Mouse (Mus musculus): ENCODE results near the gene Gm20388. TPM values are rescaled to one million over a fixed set of nuclear protein-coding genes. Genes with fewer than 3 reads are reported as not detected.

Gene Gm20388
- total RNA-seq, 2 experiments from 2014 or later, result 4.0 TPM; not detected in 1

DNA sequence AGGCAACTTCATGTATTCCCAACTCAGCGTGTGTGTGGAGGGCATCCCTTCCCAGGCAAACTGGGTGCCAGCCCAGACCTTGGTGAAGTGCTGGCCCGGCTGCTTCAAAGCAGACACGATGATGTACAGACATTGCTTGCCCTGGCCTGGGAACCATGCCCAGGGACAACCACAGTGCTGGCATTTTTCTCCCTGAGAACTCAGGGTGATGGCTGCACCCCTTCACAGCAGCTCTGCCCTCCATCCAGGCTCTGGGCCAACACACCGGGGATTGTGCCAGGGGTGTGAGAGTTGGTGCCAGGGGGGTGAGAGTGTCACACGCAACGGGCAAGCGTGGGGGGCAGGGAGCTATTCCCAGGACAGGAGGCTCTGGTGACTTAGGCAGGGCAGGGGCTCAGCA lies 734.0 kb downstream of the Gm20388 start:
- DNase-seq, result peak; percentile 85 to 87

DNA sequence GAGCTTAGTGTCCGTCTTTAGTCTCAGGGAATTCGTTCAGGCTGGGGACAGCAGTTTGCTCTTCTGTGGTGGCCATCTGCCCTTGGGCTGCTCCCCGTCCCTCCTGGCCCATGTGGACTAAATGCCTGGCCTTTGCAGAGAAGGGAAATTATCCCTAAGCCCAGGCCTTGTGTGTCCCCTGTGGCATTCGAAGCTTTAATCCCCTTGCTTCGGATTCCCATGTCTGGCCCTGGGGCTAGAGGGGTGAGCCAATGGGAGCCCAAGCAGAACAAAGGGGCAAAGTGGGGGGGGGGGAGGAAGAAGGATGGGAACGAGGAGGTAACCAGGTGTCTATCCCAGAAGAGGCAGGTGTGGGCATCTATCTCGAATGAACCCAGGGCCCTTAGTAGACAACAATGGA lies 736.9 kb downstream of the Gm20388 start, which contains the start of gene 1190005I06Rik:
1190005I06Rik (minus strand) TSS at position 101 of the 400 bp plus-strand sequence.
- no peak for DNase-seq

DNA sequence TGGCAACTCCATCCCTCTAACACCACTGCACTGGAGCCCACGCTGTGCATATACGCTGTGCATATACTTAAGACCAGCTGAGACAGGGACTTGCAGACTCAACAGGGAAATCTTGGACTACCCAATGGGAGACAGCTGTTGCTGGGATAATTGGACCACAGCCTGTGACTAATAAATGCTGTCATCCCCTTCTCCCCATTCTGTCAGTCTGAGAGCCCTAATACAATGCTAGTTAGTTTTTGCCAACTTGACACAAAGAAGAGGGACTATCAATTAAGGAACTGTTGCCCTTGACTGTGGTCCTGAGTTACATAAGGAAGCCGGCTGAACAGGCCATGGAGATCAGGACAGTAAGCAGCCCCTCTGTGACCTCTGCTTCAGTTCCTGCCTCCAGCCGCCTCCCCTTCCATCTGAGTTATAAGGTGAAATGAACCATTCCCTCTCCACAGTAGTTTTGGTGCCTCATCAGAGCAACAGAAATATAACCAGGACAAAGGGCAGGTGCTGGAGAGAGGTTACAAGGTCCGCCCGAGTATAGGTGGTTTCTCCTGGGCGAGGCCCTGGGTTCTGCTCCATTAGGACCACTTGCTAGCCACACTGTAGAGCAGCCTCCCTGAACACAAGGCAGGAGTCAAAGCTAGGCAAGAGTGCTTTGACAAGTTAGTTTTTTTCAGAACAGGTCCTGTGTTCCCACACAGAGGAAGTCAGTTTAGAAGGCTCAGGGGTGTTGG lies 745.8 kb downstream of the Gm20388 start:
- DNase-seq, result no peak

DNA sequence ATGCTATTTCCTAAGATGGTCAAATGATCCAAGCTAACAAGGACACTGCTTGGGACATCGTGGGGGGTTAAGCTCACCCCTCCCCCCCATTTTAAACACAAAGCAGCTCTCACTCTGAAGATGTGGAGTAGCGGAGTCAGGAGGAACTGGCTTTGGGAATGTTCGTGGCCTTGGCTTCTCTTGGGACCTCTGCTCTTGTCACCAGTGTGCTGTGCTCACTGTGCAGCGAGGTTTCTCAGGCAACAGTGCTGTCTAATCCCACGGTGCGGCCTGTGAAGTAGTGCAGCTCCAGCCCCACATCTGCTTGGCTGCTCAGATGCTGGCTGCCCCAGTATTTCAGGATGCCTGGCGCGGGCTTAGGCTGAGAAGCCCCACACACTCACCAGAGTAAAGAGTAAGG lies 746.8 kb downstream of the Gm20388 start:
- DNase-seq, result no peak

DNA sequence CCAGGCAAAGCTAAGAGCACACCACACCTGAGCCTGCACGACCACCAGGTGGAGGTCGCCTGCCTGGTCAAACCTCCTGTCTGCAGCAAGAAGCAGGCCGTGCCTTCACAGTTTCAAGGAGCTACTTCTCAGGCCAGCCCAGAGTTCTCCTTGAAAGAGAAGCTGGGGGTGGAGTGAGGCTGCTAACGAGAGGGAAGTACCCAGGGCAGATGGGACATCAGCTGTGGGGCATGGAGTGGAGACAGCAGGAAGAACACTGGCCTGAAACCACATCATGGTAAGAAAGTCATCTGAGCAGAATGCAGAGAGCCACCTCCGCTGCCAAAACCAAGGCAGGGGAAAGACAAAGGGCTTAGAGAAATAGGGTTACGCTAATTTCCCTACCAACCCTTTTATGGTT lies 753.9 kb downstream of the Gm20388 start:
- DNase-seq, result no peak

DNA sequence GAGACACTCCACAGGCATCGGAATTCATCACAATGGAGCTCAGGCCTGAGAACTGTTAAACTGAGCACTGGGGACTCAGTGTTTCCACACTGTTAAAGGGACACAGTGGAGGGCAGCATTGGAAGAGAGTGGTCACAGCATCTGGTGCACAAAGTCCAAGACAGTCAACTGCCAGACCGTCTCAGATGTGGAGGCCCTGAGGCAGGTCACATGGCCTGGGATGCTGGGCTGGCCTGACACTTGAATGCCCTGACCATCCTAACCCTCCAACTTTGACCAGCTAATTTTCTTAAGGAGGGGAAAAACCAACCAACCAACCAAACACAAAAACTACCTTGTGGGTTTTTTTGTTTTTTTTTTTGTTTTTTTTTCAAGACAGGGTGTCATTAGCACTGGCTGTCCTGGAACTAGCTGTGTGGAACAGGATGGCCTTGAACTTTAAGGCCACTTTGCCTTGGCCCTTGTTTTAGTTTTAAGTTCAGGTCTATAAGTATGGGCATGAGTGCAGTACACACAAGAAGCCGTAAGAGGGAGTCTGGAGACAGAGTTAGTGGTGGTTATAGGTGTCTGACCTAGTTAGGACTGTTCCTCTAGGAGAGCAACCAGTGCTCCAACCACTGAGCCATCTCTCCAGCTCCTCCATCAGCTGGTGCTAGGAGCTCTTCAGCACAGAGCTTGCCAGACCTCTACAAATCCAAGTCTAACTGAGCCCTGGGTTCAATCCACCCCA lies 755.2 kb downstream of the Gm20388 start:
- DNase-seq, result no peak

DNA sequence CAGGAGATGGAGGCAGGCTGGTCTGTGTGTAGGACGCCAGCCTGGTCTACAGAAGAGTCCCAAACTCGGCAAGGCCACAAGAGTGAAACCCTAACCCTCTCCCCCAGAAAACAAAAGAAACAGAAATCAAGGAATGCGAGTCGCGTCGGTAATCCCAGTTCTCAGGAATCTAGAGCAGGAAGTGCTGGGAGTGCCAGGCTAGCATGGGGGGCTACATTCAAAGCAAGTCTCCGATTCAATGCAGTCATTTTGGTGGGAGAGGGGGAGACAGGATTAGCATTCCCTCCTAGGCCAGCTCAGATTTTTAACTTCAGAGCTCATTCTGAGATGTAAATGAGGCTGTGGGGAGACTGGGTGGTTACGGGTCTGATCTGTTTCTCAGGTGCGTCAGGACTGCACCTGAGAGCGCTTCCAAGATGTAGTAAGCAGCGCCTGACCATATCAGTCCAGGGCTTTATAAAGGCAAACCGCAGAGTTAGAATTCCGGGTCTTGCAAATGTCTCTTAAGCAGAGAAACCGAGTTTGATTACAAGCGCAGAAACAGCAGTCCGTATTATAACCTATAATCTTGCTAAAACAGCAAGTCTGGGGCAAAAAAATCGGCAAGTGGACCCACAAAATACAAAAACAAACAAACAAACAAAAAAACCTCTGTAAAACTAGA lies 756.3 kb downstream of the Gm20388 start:
- DNase-seq, result no peak

DNA sequence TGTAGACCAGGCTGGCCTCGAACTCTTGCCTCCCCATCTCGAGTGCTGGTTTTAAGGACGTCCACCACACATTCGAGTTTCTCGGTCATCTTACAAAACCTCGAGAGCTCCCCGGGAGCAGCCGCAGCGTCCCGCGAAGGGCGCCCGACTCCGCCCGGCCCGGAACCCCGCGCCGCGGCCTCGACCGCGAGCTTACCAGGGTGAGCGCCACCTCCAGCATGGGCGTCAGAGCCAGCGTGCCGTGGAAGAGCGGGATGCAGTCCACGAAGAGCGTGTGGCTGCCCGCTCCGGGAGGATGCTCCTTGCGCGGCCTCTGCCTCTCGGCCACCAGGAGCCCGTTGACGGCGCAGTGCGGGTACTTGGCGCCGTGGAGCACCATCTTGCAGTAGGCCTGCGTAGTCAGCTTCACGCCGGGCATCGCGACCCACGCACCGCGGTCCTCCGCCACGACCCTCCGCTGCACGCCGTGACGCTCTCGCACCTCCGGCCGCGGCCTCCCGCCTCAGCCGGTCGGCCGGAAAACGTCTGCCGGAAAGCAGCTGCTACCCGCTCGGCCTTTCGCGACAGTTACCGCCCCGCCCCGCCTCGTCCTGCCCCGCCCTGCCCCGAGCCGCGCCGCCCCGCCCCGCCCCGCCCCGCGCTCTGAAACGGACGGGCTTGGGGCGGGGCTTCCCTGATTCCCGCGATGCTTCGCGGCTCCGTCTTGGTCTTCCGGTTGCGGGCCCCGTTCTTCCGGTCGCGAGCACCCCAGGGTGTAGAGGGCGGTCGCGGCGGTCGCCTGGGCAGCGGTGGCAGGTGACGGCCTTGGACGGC lies 757.1 kb downstream of the Gm20388 start, which contains the start of the genes Gm27021 and Cox4i1:
Gm27021 (minus strand) TSS at position 519 of the 813 bp plus-strand sequence.
Cox4i1 (plus strand) TSS at position 662 of the 813 bp plus-strand sequence.
- peak; percentile 94 to 95 for DNase-seq

DNA sequence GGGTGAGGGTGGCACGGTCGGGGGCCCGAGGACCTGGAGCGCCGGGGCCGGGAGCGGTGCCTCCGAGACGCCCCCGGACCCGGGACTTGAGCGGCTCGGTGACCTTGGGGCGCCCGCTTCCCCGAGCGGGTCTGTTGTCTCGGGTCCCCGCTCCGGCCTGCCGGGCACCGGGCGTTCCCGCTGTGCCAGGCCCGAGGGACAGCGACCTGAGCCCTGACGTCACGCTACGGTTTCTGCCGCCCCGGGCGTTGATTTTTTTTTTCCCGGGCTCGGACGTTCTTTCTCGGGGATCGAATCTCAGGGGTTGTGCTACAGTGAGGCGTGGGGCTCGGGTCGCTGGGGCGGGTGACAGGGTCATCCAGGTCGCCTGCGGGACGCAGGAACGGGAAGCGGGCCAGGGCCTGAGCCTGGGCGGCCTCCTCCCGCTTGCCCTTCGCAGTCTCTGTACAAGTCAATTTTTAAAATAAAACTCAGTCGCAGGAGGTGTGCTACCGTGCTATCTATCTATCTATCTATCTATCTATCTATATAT lies 757.8 kb downstream of the Gm20388 start, which contains the start of gene Emc8:
Emc8 (minus strand) TSS at position 200 of the 532 bp plus-strand sequence.
- DNase-seq, result peak; percentile 36 to 48

DNA sequence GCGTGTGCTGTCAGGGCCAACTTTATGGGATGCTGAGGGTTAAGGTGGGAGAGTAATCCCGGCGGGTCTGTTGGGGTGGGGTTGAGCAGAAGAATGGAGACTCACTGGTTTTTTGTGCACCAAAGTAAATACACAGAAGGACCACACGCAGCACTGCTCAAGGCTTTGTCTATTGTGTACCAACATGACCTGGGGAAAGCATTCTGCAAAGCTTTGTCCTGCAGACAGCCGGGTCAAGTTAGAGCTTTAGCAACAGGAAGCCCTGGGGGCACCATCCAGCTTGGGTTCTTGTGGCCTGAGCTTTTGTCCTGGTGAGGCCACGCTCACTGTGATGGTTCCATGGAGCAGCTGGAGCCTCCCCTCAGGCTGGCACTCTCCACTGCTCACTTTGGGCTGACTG lies 761.1 kb downstream of the Gm20388 start:
- no peak for DNase-seq

DNA sequence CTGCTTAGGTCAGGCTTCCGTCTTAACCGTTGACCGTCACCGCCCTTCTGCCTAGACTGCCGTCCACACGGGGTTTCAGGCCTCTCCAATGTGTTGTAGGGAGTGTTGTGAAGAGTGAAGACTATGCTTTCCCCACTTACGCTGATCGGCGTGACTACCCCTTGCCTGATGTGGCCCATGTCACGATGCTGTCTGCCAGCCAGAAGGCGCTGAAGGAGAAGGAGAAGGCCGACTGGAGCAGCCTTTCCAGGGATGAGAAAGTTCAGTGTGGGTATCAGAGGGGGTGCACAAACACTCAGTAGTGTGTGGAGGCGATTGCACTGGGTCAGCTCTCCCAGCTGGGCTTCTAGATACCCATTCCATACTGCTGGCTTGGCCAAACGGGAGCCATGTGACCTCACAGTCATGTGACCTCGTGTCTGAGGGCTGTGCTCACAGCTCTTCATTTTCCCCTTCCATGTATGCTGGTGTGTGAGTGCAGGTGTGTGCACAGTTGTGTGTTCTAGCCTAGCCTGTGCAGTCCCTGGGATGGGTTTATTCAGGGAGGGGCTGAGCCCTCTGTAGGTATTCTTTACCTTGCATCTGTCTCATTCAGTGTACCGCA lies 762.1 kb downstream of the Gm20388 start:
- no peak for DNase-seq

DNA sequence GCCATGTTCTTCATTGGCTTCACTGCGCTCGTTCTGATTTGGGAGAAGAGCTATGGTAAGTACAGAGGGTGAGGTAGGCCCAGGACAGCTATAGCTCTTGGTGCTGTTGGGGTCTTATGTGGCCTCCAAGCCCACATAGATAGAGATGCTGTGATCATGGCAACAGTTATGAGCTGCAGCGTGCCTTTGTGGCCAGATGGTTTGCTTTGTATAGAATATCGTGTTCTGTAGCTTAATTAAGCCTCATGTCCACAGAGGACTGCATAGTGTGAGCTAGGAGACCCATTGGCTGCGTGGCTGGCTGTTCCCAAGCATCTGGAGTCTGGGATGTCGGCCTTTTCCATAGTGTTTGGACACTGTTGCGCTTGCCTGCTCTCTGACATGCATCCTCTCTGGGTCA lies 762.7 kb downstream of the Gm20388 start:
- no peak for DNase-seq

DNA sequence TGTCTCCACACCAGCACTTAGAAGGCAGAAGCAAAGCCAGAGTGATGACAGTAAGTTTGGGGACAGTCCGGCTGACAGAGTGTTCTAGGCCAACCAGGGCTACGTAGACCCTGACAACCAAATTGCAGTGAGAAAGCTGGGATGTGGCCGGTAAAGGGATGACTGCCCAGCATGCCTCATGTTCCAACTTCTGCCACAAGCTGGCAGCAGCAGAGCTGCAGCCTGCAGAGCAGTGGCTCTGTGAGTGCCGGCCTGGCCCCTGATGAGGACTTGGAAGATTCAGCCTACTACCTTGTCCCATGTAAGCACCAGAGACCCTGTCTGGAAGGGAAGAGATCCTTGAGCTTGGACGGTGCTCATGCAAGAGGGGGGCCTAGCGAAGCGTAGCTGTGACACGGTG lies 765.1 kb downstream of the Gm20388 start:
- no peak for DNase-seq

DNA sequence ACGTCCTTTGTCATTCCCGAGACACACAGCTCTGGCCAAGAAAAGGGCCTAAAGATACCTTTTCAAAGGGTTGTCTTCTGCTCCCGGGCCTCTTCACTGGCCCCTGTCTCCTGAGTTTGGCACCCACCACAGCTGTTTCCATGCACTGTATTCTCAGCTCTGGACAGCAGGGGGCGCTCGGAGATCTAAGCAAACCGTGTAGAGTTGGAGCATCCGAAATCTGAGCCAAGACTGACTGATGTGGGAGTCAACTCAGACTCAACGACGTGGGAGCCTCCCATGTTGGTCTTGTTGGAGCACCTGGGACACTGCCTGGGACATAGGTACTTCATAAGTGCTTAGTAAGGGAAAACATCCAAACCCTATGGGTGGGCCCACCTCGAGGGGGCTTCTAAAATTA lies 767.8 kb downstream of the Gm20388 start:
- peak; percentile 79 to 96 for DNase-seq

DNA sequence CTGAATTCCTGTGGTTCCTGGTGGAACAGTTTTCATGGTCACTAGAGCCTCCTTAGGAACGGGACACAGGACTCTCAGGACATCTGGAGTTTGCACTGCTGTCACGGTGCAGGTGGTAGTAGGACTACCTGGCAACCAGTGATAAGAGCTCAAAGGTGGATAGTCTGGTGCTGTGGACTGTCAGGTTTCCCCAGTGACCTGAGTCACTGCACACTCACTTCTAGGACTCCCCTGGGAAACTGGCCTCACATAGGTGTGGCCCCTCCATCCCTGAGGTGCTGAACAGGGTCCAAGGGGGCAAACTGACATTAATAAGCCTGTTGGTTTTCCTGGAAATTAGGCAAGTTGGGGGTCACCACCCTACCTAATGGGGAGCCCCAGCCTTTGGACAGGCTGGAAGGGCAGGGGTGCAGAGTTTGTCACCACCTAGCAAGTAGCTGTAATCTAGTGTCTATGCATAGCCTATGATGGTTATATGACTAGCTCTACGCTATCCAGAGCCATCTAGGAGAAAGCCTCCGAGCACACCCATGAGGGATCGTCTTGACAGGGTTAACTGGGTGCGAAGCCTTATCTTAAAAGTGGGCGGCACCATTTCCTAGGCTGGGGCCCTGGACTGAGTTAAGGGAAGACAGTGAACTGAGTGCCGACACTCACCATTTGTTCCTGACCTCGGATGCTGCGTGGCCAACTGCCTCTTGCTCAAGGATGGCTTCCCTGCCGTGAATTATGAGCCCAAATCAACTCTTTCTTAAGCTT lies 769.2 kb downstream of the Gm20388 start:
- DNase-seq, result no peak

DNA sequence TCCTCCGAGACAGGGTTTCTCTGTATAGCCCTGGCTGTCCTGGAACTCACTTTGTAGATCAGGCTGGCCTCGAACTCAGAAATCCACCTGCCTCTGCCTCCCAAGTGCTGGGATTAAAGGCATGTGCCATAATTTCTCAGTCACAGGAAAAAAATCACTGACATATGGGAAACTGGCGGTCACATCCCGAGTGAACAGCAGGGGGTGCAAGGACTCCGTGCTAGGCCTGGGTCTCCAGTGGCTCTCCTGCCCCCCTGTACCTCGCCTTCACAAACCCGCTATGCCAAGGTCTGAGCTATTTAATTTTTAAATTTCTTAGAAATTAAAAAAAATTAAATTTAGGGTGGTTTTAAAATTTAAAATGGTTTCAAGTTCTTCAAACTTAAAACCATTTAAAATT lies 769.8 kb downstream of the Gm20388 start:
- DNase-seq, result peak in 1 of 2 experiments; percentile 64

DNA sequence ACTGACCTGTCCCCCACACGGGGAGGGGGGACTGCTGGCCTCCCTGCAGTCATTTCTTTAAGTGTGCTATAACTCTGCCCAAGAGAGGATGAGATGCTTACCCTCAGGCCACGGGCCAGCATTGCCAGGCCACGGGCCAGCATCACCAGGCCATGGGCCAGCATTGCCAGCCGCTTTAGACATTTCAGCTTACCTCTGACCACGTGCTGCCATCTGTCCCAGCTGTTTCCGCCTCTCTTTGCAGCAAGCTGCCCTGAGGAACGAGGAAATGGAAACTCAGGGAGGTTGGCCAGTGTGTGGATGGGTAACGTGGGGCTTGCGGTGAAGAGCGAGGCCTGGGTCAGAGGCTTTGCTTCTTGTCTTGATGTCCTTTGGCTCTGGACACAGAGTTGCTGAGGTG lies 770.5 kb downstream of the Gm20388 start:
- no peak for DNase-seq

DNA sequence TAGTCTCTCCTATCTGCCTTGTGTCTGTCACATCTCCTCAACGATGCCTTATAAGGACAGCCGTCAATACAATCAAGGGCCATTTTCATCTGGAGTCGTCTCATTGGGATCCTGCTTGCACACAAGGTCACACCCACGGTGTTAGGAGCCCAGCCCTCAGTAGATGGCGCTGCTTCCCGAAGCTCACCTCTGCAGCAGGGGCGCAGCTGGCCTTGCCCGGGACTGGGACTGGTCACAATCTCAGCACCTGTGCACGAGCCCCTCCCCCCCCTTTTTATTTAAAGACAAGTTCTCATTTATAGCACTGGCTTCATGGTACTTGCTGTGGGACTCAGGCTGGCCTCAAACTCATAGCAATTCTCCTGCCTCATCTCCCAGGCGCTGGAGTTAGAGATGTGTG lies 773.0 kb downstream of the Gm20388 start:
- DNase-seq, result peak; percentile 78 to 88

DNA sequence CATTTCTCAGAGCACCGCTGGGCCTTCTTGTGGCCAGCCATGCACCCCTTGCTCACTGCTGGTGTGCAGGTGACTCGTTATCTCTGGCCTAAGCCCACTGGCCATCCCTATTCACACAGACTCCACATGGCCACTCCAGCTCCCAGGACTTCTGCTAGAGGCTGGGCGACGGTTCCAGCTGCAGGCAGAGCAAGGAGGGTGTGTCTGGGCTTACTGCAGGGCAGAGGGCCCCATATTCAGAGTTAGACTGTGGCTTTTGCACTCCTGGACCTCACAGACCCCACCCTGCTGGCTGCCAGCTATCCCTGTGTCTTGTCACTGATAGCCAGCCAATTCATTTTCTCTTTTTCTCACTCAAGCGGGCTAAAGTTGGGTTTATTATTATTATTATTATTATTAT lies 773.4 kb downstream of the Gm20388 start:
- DNase-seq, result no peak

DNA sequence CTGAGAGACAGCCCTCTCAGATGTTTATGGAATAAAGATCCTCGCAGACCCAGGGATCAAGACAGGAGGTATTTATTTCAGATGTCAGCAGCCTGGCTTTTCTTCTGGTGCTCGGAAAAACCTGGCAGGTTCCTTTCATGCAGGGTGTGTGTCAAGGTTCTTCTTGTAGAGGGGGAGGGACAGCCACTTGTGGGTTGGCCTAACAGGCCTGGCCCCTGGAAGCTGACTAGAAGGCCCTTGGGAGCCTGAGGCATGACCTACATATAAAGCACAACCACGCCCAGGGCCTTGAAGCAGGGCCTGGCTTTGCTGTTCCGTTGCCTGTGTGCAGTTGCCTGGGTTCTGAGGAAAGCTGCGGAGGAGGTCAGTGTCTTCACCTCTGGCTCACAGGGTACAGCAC lies 774.5 kb downstream of the Gm20388 start:
- DNase-seq, result peak; percentile 71 to 85
